Mouse (Mus musculus) lung, postnatal 0 days (tissue): Measurements from ENCODE around the gene Fignl1. TPM values are rescaled to one million over a fixed set of nuclear protein-coding genes. Genes with fewer than 3 reads are reported as not detected.

ENCODE experiments used
- ATAC-seq: fragments of 200-750 bp; cut with Nextera tagmentation; 2 replicates; pipeline ENCODE4 v1.8.0; 2017; ENCODE audit warnings: moderate library complexity
- DNase-seq: peaks from one replicate; pipeline ENCODE4 v3.0.0-alpha.2; 2016; ENCODE audit warnings: low spot score
- H3K27ac ChIP-seq: fragments of 300-500 bp; sonication (generic); 2 replicates; pipeline ENCODE4 v1.5.1; 2014; ENCODE audit warnings: antibody characterized with exemption, mild to moderate bottlenecking, low read length, mixed read lengths
- H3K27me3 ChIP-seq: fragments of 300-500 bp; sonication (generic); replicated peaks from 2 replicates; pipeline ENCODE4 v1.6.1; 2014; ENCODE audit warnings: low read length, mixed read lengths; ENCODE audit not compliant: insufficient read depth
- H3K36me3 ChIP-seq: fragments of 300-500 bp; sonication (generic); 2 replicates; pipeline ENCODE4 v1.6.1; 2014; ENCODE audit warnings: low read length, mixed read lengths; ENCODE audit not compliant: insufficient read depth
- H3K4me1 ChIP-seq: fragments of 300-500 bp; sonication (generic); 2 replicates; pipeline ENCODE4 v1.6.1; 2014; ENCODE audit warnings: antibody characterized with exemption, low read depth, low read length, mixed read lengths; ENCODE audit not compliant: insufficient read depth
- H3K4me2 ChIP-seq: fragments of 300-500 bp; sonication (generic); replicated peaks from 2 replicates; pipeline ENCODE4 v1.6.1; 2014; ENCODE audit warnings: low read depth, mild to moderate bottlenecking, low read length, moderate library complexity, mixed read lengths
- H3K4me3 ChIP-seq: fragments of 300-500 bp; sonication (generic); 2 replicates; pipeline ENCODE4 v1.5.1; 2014; ENCODE audit warnings: low read depth, low read length
- H3K9ac ChIP-seq: fragments of 300-500 bp; sonication (generic); replicated peaks from 2 replicates; pipeline ENCODE4 v1.6.1; 2014; ENCODE audit warnings: low read depth, mild to moderate bottlenecking
- H3K9me3 ChIP-seq: fragments of 300-500 bp; sonication (generic); 2 replicates; pipeline ENCODE4 v1.6.1; 2016; ENCODE audit warnings: low read length, mixed read lengths
- CTCF ChIP-seq: IDR thresholded peaks from 2 replicates; pipeline ENCODE4 v1.5.1; 2016; ENCODE audit warnings: antibody characterized with exemption, mild to moderate bottlenecking
- EP300 ChIP-seq: IDR thresholded peaks from 2 replicates; pipeline ENCODE4 v1.6.1; 2016; ENCODE audit warnings: antibody characterized with exemption, mild to moderate bottlenecking, control low read depth
- WGBS: fragments of 180-500 bp; shearing (Covaris S2); extraction: QIAGEN DNeasy Blood & Tissue Kit; methylation state at CpG from one replicate; pipeline ENCODE4 v1.1.7; 2014; 5-methylcytosine and 5-hydroxymethylcytosine counted together
- polyA plus RNA-seq: library from polyadenylated mRNA; unstranded; fragments of >200 nt; fragmentation: Nextera tagmentation; extraction: Ambion mirVana; gene quantifications from 2 replicates; pipeline ENCODE4 v1.2.1, GENCODE M21; 2015

Gene Fignl1
- polyA plus RNA-seq, 1 experiment from 2014 or later, result 4.2 TPM

GRCm38 (mm10) chr11:11850476-11851267 is 41.9 kb upstream of the Fignl1 start:
- Histone ChIP-seq H3K27ac (no peak overlapping the region; the same call in 1 of the 2 replicates), H3K9ac (no peak overlapping the region), H3K4me2 (no peak overlapping the region), H3K4me3 (no peak overlapping the region), H3K9me3 (no peaks in the 10 kb centered on the region), H3K36me3 (no peaks in the 10 kb centered on the region), H3K27me3 (no peaks in the 10 kb centered on the region), H3K4me1 (peaks cover 6% of the 10 kb centered on the region; the same call in 1 of the 2 replicates)
- ATAC-seq, result no peak
- no peak for DNase-seq
- WGBS, result 45% methylated on average over 6 of the region's 6 CpGs
- TF ChIP-seq EP300, result no peak
- no peak for TF ChIP-seq CTCF

- no peak for DNase-seq
- Histone ChIP-seq H3K4me2 (no peak overlapping the region), H3K4me3 (no peak overlapping the region), H3K9me3 (no peaks in the 10 kb centered on the region), H3K36me3 (no peaks in the 10 kb centered on the region), H3K4me1 (peaks cover 5% of the 10 kb centered on the region; the same call in 1 of the 2 replicates), H3K27me3 (no peaks in the 10 kb centered on the region), H3K9ac (no peak overlapping the region), H3K27ac (no peak overlapping the region)
- ATAC-seq, result no peak
- 56% methylated on average over 13 of the region's 13 CpGs for WGBS
- TF ChIP-seq EP300 (no peak), CTCF (no peak)
These were observed 41.0 kb upstream of the Fignl1 start for GRCm38 (mm10) chr11:11849513-11850311.

GRCm38 (mm10) chr11:11848467-11848866 is 39.7 kb upstream of the Fignl1 start:
- no peak for TF ChIP-seq CTCF
- TF ChIP-seq EP300, result peak; percentile 79
- Histone ChIP-seq H3K36me3 (no peaks in the 10 kb centered on the region), H3K27me3 (no peaks in the 10 kb centered on the region), H3K4me2 (no peak overlapping the region), H3K9ac (no peak overlapping the region), H3K9me3 (no peaks in the 10 kb centered on the region), H3K4me3 (no peak overlapping the region), H3K4me1 (peaks cover 14% of the 10 kb centered on the region; the same call in 1 of the 2 replicates), H3K27ac (0 out of 2 replicates have a peak overlapping the region, but pooled peaks have one; percentile 26)
- ATAC-seq (peak; percentile 70), DNase-seq (peak; percentile 69)
- 64% methylated on average over 4 of the region's 4 CpGs for WGBS

- TF ChIP-seq EP300 (no peak), CTCF (no peak)
- no peaks in the 10 kb centered on the region for H3K36me3 ChIP-seq
- no peaks in the 10 kb centered on the region for H3K9me3 ChIP-seq
- H3K27me3 ChIP-seq, result no peaks in the 10 kb centered on the region
- no peak overlapping the region for H3K9ac ChIP-seq
- WGBS, result 71% methylated on average over 8 of the region's 8 CpGs
- H3K4me2 ChIP-seq, result no peak overlapping the region
- H3K4me3 ChIP-seq, result no peak overlapping the region
- ATAC-seq (no peak), DNase-seq (no peak)
- H3K27ac ChIP-seq, result peak overlapping the region; percentile 66
- peaks cover 11% of the 10 kb centered on the region; the same call in 1 of the 2 replicates for H3K4me1 ChIP-seq
These were observed 36.3 kb upstream of the Fignl1 start for GRCm38 (mm10) chr11:11845044-11845443.

- ATAC-seq (peak; percentile 87), DNase-seq (peak; percentile 90)
- Histone ChIP-seq H3K9me3 (no peaks in the 10 kb centered on the region), H3K36me3 (no peaks in the 10 kb centered on the region), H3K9ac (no peak overlapping the region), H3K27me3 (no peaks in the 10 kb centered on the region), H3K27ac (peak overlapping the region; percentile 66), H3K4me1 (peaks cover 11% of the 10 kb centered on the region; the same call in 1 of the 2 replicates), H3K4me2 (no peak overlapping the region), H3K4me3 (no peak overlapping the region)
- TF ChIP-seq CTCF (peak; percentile 87), EP300 (peak; percentile 97)
- WGBS, result 50% methylated on average over 13 of the region's 13 CpGs
These were observed 35.7 kb upstream of the Fignl1 start for GRCm38 (mm10) chr11:11844367-11844971.

- no peak overlapping the region for H3K27ac ChIP-seq
- no peak for DNase-seq
- WGBS, result 40% methylated on average over 4 of the region's 4 CpGs
- H3K4me3 ChIP-seq, result no peak overlapping the region
- no peak overlapping the region for H3K9ac ChIP-seq
- H3K4me2 ChIP-seq, result no peak overlapping the region
- H3K4me1 ChIP-seq, result peaks cover 18% of the 10 kb centered on the region; the same call in 1 of the 2 replicates
- TF ChIP-seq CTCF (no peak), EP300 (no peak)
- H3K9me3 ChIP-seq, result no peaks in the 10 kb centered on the region
- H3K27me3 ChIP-seq, result no peaks in the 10 kb centered on the region
- ATAC-seq, result no peak
- H3K36me3 ChIP-seq, result no peaks in the 10 kb centered on the region
These were observed 32.8 kb upstream of the Fignl1 start for GRCm38 (mm10) chr11:11841590-11841989.
